Mouse (Mus musculus): ENCODE measurements at regions not wholly inside any gene's neighbourhood (a gene's known extent, or its start where the extent isn't known, plus 50 kb on each side); places are given as distances from the start of the nearest gene placed in this dataset.
A peak's percentile ranks its signal among the peaks of the same experiment; 100 is the strongest.

DNA sequence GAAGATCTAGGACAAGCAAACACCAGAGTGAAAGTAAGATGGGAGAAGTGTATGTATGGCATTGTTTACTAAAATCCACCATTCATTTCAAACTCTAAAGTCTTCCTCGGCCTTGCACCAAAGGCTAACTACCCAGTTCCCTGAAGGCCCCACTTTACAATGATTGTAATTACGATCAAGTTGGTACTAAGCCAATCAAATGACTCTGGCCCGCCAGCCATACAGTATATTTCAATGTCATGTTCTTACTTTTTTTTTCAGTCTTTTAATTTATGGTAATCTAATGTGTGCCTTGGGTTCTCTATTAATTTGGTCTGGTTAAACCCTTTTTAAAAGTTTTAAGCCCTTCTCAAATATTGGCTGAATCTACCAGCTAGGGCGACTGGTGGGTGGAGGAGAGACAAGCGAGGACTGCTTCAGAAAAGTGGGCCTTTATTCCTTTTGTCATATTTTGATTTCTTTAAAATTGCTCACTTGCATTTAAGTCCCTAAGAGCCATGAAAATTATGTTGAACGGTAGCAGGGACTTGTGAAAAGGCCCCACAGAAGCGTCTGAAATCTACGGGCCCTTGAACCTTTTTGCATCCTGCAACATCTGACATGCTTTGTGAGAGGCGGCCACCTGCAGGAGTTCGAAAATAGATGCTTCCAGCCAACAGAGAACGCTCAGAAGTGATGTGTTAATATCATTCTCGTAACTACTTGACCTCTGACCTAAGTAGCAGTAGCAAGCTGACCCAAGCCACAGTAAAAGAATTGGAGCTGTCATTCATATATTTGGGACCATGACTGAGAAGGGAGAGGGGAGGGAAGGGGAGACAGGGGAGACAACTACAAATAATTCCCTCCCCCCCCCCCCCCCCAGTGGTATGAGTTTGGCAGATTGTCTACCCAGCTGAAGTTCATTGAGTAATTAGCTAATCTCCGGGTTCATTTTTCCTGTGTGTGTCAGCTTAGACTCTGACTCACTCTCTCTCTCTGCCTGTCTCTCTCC lies 197.2 kb downstream of the Cdca7 start:
- no peak for DNase-seq (ENCODE audit: low spot score)

DNA sequence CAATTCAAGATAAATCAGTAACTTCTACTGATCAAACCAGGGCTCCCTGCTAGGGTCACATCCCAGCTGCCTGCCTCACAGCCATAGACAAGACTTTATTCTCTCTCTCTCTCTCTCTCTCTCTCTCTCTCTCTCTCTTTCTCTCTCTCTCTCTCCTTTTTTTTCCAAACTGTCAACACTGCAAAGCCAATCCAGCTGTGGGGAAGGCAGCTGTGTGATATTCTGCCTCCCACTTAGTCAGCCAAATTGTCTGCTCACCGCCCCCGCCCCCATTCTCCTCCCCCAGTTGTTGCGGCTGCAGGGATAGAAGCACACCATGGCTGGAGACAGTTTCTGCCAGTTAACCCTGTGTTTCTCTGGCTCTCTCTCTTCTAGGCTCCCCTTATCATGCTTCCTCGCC lies 198.3 kb downstream of the Cdca7 start:
- no peak for DNase-seq (ENCODE audit: low spot score)

DNA sequence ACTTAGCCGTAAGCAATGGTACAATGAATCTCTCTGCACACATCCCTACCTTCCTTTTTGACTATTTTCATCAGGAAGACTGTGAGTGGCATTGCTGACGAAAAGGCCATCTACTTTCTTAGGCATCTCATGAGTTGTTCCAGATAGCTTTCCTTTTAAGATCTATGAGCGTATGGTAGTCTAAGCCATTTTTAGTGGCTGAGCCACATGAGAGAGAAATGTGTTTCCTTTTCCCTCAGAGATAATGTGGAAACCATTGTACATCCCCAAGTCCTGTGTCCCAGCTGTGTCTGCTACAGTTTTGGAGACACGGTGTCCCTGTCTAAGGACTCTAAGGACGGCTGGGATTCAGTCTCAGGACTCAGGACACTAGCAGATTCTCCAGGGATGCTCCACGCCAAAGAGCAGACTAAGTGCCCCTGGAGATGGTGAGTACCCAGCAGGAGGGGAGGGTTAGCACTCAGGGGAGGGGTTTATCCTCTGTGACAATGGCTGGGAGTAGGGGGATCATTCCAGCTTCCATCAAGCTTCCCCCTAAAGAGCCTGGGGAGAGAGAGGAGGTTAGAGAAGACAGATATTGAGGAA lies 199.0 kb downstream of the Cdca7 start:
- DNase-seq (ENCODE audit: low spot score) = no peak

DNA sequence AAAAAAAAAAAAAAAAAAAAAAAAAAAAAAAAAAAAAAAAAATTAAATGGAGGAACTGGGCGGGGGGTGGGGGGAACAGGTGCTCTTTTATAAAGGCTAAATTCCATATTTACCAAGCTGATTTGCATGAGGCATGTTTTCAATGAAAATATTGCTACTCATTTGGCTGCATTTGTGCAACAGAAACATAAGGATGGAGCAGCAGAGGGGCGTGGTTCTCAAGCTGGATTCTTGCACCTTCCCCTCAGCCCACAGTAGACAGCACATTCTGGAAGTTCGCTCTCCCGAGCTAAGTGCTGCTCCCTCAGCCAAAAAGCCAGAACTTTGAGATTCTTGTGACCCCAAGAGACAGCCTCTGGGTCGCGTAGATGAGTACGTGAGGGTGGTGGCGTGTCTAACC lies 201.8 kb downstream of the Cdca7 start:
- DNase-seq (ENCODE audit: low spot score) = no peak

DNA sequence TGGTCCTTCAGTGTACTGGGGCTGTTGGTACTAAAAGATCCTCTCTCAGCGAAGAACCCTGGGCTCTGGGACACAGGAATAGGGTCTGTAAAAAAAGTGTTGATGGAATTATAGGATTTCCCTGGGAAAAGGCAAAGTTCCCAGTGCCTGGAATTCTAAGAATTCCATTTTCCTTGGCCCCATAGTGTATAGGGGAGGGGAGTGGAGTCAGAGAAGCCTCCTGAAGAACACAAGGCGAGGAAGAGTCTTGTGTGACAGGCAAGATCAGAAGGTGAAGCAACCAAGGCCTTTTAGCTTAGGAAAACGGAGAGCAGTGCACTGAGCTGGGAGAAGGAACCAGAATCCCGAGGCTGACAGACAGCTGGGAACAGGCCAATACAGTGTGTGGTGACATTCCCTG lies 212.1 kb downstream of the Cdca7 start:
- no peak for DNase-seq (ENCODE audit: low spot score)

DNA sequence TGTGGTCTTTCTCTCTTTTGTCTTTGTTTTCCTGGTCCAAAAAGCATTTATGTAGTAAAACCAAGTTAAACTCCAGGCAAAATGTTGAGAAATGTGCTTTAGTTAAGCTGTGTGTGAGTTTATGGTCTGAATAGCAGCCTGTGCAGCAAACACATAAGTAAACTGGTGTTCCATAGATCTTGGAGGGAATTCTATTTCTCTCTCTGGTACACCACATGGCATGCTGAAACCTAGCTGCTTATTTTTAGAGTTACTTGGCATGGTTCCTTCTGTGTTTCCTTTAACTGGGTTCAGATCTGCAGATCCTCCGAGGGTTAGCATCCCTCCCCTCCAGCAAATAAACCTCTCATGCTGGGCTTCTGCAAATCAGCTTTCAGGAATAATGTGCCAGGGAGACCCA lies 225.1 kb downstream of the Cdca7 start:
- no peak for DNase-seq (ENCODE audit: low spot score)

DNA sequence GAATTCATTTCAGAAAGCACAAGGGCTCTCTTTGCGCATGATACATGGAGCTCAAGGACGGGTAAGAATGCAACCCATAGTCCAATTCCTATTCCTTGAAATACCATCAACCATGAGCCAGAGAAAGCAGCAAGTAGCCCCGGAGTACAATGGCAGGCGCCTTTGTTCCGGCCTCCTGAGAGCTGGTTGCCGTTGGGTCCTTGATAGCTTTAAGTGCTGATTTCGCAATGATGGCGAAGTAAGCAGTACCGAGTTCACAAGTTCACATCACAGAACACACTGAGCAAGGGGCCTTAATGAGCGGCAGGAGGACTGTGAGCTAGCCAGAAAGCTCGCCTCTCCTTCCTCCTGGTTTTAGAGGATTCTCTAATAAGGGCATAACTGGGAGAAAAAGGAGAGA lies 227.3 kb downstream of the Cdca7 start:
- DNase-seq (ENCODE audit: low spot score) = no peak

DNA sequence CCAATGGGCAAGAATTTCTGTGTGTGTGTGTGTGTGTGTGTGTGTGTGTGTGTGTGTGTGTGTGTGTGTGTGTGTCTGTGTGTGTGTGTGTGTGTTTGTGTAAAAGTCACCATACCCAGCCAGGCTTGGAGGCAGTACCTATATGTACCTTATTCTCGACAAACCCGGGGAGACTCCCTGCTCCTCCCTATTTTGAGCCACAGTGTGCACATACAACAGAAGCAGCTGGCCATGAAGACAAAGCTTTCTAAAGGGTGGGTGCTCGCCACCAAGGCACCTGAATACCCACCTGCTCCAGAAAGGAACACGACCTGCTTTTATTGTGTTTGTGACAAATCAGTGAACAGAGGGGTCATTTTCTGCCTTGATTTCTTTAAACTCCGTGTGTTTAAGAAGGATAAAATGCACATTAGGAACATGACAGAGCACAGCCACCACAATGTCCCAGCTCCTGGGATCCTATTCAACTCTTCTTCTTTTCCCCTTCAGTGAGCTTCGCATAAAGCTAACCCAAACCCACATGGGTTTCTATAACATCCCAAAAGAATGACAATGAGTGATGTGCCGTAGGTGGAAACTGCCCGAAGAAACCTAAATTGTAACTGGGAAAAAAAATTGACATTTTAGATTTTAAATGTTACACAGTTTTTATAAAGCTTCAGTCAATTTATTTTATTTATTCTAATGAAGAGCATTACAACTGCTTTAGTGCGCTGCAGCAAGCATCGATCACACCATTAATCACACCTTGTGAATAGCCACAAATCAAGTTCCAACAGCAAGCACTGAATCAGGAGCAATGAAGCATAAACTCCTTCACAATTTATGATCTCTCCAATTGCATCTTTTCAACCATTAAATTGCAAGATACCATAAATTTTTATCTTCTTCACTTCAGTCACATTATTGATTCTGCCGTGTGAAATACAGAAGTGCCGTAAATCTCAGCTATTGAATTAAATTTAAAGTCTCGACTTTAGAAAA lies 232.0 kb downstream of the Cdca7 start:
- no peak for DNase-seq (ENCODE audit: low spot score)

DNA sequence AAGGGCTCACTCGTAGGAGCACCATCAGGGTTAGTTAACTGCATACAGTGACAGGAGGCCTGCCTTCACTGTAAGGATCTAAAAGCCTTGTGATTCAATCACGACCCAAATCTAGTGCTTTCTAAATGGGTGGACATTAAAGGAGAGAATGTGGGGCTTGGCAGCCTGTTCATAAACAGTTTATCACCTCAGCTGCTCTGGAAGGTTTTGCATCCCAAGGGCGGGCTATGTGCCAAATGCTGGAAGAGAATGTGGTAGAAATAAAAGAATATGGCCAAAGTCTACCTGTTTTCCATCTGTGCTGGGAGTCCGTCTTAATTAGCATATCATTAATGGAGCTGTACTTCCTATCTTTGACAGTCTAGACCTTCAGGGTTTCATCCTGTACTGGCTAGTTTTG lies 241.0 kb downstream of the Cdca7 start:
- DNase-seq (ENCODE audit: low spot score) = no peak

DNA sequence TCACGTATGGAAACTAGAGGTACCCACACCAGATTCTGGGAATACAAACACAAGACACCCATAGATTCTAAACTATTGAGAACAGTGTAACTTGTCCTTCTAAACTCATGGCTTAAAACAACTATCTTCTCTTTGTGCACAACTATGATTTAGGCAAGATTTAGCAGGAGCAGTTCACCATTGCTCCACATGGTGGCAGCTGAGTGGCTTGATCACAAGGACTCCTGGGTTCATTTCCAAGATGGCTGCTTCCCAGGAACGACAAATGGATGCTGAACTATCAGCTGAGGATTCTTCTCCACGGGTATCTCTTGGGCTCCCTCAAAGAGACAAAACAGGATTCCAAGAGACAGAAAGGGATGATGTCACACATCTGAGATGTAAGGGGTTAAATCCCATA lies 251.5 kb downstream of the Sp3 start:
- DNase-seq (ENCODE audit: low spot score) = peak; percentile 56

DNA sequence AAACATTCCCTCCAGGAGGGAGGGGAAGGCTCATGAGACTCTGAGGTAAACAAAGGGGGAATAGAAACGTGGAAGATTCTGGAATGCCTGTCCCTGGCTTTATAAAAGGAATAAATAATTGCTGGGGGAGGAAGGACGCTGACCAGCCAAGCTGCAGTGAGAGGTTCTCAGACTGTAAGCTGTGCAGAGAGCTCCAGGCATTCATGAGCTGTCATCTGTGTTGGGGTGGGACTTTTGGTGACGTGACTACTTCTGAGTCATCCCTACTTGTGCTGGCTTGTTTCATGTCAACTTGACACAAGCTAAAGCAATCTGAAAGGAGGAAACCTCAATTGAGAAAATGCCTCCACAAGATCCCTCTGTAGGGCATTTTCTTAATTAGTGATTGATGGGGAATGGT lies 246.9 kb downstream of the Sp3 start:
- DNase-seq (ENCODE audit: low spot score) = no peak

DNA sequence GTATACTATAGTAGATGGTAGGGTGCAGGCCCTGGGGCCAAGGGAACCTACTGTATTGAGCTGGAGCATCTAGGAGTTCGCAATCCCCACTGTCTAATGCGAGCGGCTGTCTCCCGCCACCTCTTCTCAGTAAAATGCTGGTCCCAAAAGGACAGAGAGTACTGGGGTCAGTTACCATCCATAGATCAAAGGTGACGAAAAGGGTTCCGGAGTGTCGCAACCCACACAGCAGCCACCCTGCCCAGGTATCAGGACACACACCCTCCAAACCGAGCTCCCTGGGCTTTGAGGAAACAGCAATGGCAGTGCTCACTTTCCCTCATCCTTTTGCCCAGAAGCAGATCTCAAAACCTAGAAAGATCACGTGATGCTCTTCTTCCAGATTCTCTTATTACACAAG lies 245.2 kb downstream of the Sp3 start:
- DNase-seq (ENCODE audit: low spot score) = no peak

DNA sequence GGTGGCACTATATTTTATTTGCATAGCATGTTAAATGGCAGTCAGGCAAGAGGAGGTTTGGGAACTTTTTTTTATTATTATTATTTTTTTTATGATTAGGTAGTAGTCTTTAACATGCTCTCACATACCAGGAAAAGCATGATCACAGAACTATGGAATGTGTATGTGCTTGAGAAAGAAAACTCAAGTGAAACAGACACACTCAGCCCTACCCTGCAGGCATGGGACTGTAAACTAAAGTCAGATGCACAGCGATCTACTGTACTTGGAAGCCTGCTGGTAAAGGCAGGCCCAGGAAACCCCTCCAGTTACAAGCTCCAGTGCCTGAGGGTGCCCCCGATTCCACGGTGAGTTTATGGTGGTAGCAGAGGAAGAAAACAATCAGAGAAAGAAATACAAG lies 243.6 kb downstream of the Sp3 start:
- no peak for DNase-seq (ENCODE audit: low spot score)

DNA sequence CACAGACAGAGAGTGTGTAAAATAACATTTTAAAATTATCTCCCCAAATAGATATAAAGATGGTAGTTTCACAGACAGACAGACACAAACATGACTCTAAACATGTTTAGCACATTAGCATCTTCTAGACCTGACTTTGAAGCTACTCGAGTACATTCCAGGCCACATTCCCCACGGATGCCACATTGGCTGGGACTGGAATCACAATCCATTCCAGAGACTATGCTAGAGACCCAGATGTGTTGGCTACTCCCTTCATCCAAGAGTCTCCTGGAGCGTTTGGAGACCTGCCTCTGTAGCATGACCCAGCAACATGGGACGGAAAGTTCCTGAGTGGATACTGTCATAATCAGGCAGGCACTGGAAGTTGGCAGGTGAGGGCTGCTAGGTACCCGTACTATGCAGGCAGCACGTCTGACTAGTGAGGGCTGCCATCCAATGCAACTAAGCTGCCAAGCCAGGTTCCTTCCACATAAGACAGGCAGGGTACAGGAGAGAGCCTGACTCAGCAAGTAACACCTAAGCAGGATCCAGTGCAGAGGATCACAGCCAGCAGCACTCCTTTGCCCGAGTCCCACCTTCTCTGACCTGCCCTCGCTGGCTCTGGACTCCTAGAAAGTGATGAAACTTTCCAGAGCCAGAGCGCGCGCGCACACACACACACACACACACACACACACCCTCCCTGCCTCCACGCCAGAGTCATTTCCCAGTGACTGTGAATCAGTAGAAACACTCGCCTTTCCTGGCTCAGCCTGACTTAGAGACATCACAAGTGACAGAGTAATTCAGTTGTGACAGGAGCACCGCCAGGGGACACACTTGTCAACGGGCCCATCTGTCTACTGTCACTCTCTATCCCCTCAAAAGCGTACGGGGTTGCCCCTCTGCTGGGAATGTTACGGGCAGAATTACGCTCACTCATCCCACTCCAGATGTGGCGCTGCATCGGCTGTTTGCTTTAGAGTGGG lies 239.6 kb downstream of the Sp3 start:
- no peak for DNase-seq (ENCODE audit: low spot score)

DNA sequence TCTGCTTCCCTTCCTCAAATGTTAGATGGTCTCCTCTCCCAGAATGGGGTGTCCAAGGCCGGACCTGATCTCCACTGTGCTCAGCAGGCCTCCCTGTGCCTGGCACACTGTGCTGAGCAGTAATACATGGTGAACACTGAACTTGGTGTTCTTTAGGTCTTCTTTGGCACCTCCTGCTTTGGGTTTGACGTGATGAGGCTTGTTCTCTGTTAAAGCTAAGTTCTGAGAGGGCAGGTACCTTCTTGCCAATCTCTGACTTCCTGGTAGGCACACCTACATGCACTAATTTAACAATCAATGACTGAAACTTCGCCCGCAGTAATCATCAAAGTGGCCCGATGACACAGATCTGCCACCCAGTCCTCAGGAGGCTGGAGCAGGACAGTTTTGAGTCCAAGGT lies 238.5 kb downstream of the Sp3 start:
- no peak for DNase-seq (ENCODE audit: low spot score)

DNA sequence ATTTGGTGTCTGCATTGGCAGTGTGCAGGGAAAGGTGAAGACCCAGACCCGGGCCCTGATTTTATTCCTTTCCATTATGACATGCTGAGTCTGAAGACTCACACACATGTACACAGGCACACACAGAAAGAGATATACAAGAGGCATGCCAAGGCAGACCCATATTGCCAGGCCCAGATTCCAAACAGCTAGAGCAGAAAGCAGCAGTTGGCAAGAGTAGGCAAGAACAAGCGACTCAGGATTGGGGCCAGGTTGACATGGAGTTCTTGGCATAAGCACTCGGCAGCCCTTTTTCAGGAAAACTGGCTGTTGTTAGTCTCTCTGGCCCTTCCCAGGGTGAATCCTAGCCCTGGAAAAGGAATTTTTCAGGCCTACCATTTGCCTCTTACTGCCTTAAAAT lies 236.6 kb downstream of the Sp3 start:
- no peak for DNase-seq (ENCODE audit: low spot score)

DNA sequence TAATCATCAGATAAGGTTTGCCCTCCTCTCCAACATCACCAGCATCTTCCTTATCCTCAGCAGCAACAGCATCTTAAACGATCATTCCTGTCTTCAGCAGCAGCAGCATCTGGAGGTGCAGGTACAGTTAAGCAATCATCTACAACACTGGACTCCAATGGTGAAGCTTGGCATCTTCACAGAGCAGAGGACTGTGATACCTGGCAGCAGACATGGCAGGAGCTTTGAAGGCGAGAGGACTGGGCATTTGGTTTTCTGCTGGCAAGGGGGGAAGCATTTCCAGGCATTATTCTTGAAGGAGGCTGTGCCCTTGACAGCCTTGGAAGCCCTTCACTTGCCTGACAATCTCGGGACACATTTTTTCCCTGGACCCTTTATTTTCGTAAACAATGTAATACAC lies 235.3 kb downstream of the Sp3 start:
- no peak for DNase-seq (ENCODE audit: low spot score)

DNA sequence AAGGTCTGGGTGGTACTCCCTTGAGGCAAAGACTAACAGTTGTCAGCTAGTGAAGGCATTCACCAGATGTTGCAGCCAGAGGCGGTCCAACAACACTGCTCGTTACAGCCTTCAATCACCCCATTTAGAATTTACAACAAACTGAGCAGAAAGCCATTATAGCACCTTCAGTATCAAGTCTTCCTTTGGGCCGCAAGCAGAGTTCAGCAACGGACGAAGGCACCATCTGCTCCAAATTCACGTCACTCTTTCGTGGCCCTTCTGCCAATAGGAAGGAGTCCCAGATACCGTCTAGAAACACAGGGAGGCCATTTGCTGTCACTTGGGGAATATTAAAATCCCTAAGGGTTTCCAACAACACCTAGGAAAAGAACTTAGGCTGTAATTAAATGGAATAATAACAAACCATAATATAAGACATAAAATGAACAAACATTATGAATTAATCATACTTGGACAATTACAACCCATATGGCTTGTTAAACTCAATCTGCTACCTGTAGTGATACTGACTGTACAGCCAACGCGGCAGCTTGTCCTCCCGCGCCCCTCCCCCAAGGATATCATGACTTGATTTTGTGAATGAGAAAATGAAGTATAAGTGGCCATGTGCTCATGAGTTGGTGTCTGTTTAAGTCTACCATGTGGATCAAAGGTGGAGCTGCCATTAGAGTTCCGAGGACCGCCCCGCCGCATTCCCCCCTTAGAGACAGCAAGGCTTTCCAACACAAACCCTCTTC lies 233.6 kb downstream of the Sp3 start:
- DNase-seq (ENCODE audit: low spot score) = no peak

DNA sequence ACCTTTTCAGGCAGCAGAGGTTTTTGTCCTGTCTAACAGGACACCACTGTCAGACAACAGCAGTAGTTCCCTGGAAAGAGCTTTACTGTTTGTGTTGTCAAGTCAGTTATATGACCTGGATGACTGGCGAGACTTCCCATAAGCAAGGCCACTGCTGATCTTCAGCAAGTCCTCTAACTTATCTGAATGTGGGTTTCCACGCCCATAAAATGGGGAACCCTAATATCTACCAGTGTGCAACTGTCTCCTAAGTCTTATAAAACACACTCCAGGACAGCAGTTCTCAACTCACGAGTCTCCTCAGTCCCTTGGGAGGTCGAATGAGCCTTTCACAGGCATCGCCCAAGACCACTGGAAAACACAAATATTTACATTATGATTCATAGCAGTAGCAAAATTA lies 232.9 kb downstream of the Sp3 start:
- DNase-seq (ENCODE audit: low spot score) = no peak

DNA sequence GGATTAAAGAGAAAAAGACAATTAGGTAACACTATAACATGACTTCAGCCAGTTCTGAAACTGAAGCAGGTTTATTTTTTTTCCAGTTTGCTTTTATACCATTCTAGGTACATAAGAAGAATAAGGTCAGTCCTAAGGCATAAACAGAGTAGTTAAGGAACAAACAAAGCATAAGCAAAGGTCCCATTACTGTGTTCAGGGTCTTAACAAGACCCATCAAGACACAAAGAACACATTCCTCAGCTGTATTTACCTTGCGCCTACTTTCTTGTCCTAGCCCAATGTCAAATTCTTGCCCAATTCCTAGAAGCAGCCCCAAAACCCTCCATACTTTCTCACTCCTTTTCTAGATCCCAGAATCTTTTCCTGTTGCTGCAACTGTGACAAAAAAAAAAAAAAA lies 230.8 kb downstream of the Sp3 start:
- no peak for DNase-seq (ENCODE audit: low spot score)

Data from thymus, postnatal 0 days (tissue).